Mouse (Mus musculus) olfactory bulb, adult 2 months (tissue): Measurements from ENCODE around the gene Ptprn2.

ENCODE experiments used
- CTCF ChIP-seq: fragments of 200-500 bp; IDR thresholded peaks from 2 replicates; pipeline ENCODE4 v1.5.1; 2012; ENCODE audit warnings: low read depth, mild to moderate bottlenecking, low read length, moderate library complexity; ENCODE audit not compliant: insufficient read depth
- POLR2A ChIP-seq: fragments of 200-500 bp; IDR thresholded peaks from 2 replicates; pipeline ENCODE4 v1.6.1; 2012; ENCODE audit warnings: mild to moderate bottlenecking, low read depth, low read length, moderate library complexity; ENCODE audit not compliant: insufficient read depth

GRCm38 (mm10) chr12:116595727-116596126, 110.2 kb downstream of the Ptprn2 start:
- no peak for TF ChIP-seq CTCF
- no peak for TF ChIP-seq POLR2A
